Mouse (Mus musculus) intestine, embryonic 15.5 days (tissue): Measurements from ENCODE around the gene Rcsd1. TPM values are rescaled to one million over a fixed set of nuclear protein-coding genes. Genes with fewer than 3 reads are reported as not detected.

ENCODE experiments used
- ATAC-seq: fragments of 200-750 bp; cut with Nextera tagmentation; 2 replicates; pipeline ENCODE4 v1.8.0; 2017; ENCODE audit warnings: moderate TSS enrichment, moderate library complexity
- H3K27ac ChIP-seq: fragments of 300-500 bp; sonication (generic); 2 replicates; pipeline ENCODE4 v1.5.1; 2015; ENCODE audit warnings: mild to moderate bottlenecking, inconsistent platforms
- H3K27me3 ChIP-seq: fragments of 300-500 bp; sonication (generic); replicated peaks from 2 replicates; pipeline ENCODE4 v1.6.1; 2015; ENCODE audit warnings: inconsistent platforms
- H3K36me3 ChIP-seq: fragments of 300-500 bp; sonication (generic); 2 replicates; pipeline ENCODE4 v1.6.1; 2015; ENCODE audit warnings: inconsistent platforms
- H3K4me1 ChIP-seq: fragments of 300-500 bp; sonication (generic); replicated peaks from 2 replicates; pipeline ENCODE4 v1.6.1; 2015; ENCODE audit warnings: inconsistent platforms
- H3K4me2 ChIP-seq: fragments of 300-500 bp; sonication (generic); replicated peaks from 2 replicates; pipeline ENCODE4 v1.6.1; 2015; ENCODE audit warnings: mild to moderate bottlenecking, inconsistent platforms
- H3K4me3 ChIP-seq: fragments of 300-500 bp; sonication (generic); replicated peaks from 2 replicates; pipeline ENCODE4 v1.5.1; 2015; ENCODE audit warnings: inconsistent platforms
- H3K9ac ChIP-seq: fragments of 300-500 bp; sonication (generic); 2 replicates; pipeline ENCODE4 v1.6.1; 2015; ENCODE audit warnings: inconsistent platforms
- H3K9me3 ChIP-seq: fragments of 300-500 bp; sonication (generic); 2 replicates; pipeline ENCODE4 v1.6.1; 2016; ENCODE audit warnings: inconsistent platforms
- WGBS: fragments of 180-500 bp; shearing (Covaris S2); methylation state at CpG from one replicate; pipeline ENCODE4 v1.1.7; 2015; 5-methylcytosine and 5-hydroxymethylcytosine counted together
- polyA plus RNA-seq: library from polyadenylated mRNA; unstranded; fragments of >200 nt; fragmentation: Nextera tagmentation; extraction: Ambion mirVana; gene quantifications from 2 replicates; pipeline ENCODE4 v1.2.1, GENCODE M21; 2015

The Rcsd1 gene
- polyA plus RNA-seq, 1 experiment from 2014 or later: 33.8 TPM

- 0 out of 2 replicates have a peak, but pooled peaks cover 5% of the 10 kb centered on the region for H3K4me1 ChIP-seq
- no peaks in the 10 kb centered on the region for H3K9me3 ChIP-seq
- ATAC-seq: no peak; the same call in 1 of the 2 replicates
- no peaks in the 10 kb centered on the region for H3K27me3 ChIP-seq
- H3K36me3 ChIP-seq: no peaks in the 10 kb centered on the region; the same call in none of the 2 replicates
- H3K27ac ChIP-seq: no peak overlapping the region
- WGBS: 46% methylated on average over 5 of the region's 5 CpGs
- no peak overlapping the region for H3K4me3 ChIP-seq
- no peak overlapping the region for H3K9ac ChIP-seq
- no peak overlapping the region for H3K4me2 ChIP-seq
These were observed 58.4 kb downstream of the Rcsd1 start for GRCm38 (mm10) chr1:165651158-165651557.

DNA sequence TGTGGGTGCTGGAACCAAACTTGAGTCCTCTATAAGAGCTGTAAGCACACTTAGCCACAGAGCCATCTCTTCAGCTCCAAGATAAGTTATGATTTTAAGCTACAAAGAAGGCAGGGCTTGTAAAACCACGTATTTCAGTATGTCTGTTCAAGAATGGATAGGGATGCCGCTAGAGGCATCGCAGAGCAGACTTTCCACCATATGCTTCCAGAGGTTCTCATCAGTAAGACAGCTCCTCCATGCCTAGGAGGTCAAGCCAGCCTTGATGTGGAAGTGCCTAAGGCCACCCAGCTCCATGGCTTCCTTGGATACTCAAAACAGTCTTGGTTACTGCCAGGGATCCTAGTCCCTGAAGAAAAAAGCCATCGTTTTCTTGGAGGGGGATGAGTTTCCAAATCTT, 64.5 kb downstream of the Rcsd1 start:
- no peak for ATAC-seq
- Histone ChIP-seq H3K27me3 (no peaks in the 10 kb centered on the region), H3K36me3 (no peaks in the 10 kb centered on the region), H3K4me1 (no peaks in the 10 kb centered on the region), H3K4me3 (no peak overlapping the region), H3K9ac (no peak overlapping the region), H3K27ac (no peak overlapping the region), H3K9me3 (no peaks in the 10 kb centered on the region), H3K4me2 (no peak overlapping the region)
- WGBS: 72% methylated on average over 4 of the region's 4 CpGs

DNA sequence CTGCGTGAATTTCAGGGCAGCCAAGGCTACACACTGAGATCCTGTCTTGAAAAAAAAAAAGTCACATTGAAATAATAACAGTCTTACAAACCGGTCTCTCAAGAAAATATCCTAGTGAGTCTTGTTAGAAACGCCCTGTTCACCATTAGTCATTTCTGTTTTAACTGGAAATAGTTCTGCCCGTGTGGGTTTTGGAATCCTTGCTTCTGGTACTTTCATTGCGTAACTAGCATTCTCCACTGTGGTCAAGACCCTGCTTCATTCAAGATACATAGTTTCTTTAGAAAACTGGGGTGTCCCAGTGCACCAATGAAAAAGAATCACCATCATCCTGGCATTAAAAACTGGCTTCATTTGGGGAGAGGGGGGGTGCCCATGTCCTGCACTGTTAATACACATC, 65.8 kb downstream of the Rcsd1 start:
- peaks cover 5% of the 10 kb centered on the region; the same call in 1 of the 2 replicates for H3K4me1 ChIP-seq
- no peak overlapping the region for H3K9ac ChIP-seq
- H3K27me3 ChIP-seq: no peaks in the 10 kb centered on the region
- H3K4me2 ChIP-seq: no peak overlapping the region
- no peak overlapping the region for H3K27ac ChIP-seq
- H3K36me3 ChIP-seq: no peaks in the 10 kb centered on the region
- H3K9me3 ChIP-seq: no peaks in the 10 kb centered on the region
- no peak overlapping the region for H3K4me3 ChIP-seq
- 64% methylated on average over 5 of the region's 5 CpGs for WGBS
- ATAC-seq: no peak

DNA sequence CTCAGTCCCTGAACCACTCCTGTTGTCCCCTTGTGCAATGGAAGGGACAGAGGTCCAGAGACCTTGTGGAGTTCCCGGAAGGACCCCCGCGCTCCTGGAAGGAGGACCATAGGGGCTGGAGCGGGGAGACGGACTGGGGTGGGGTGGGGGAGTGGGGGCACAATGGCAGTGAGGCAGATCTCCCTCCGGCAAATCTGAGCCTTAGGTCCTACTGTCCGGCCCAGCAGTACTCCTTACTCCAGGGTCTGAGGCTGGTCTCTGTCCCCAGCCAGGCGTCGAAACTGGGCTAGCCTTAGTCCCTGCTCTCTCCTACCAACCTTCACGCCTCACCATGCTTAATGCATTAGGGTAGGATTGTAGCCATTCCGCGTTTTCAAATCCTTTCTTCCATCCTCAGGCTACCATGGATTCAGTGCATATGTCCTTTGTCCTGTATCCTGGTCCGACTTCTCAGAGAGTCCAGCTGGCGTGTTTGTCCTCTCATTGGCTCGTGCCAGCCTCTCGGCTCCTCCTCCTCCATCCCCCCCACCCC, 66.7 kb downstream of the Rcsd1 start:
- Histone ChIP-seq H3K9ac (peak overlapping the region; percentile 93), H3K4me1 (peaks cover 5% of the 10 kb centered on the region; the same call in 1 of the 2 replicates), H3K27me3 (no peaks in the 10 kb centered on the region), H3K9me3 (no peaks in the 10 kb centered on the region), H3K36me3 (no peaks in the 10 kb centered on the region), H3K4me3 (peak overlapping the region; percentile 83), H3K4me2 (peak overlapping the region; percentile 77), H3K27ac (peak overlapping the region; percentile 94)
- peak; percentile 71 for ATAC-seq
- under 1% methylated on average over 16 of the region's 16 CpGs for WGBS

- Histone ChIP-seq H3K9me3 (no peaks in the 10 kb centered on the region), H3K36me3 (no peaks in the 10 kb centered on the region), H3K4me2 (peak overlapping the region; percentile 77), H3K9ac (peak overlapping the region; percentile 93), H3K27ac (peak overlapping the region; percentile 94), H3K4me1 (peaks cover 5% of the 10 kb centered on the region; the same call in 1 of the 2 replicates), H3K4me3 (peak overlapping the region; percentile 83), H3K27me3 (no peaks in the 10 kb centered on the region)
- WGBS: under 1% methylated on average over 75 of the region's 75 CpGs
- ATAC-seq: peak; percentile 92
These were observed 67.5 kb downstream of the Rcsd1 start for GRCm38 (mm10) chr1:165641786-165642771.

GRCm38 (mm10) chr1:165641271-165641771, 68.2 kb downstream of the Rcsd1 start:
- Histone ChIP-seq H3K4me3 (peak overlapping the region; percentile 83), H3K36me3 (no peaks in the 10 kb centered on the region), H3K27ac (no peak overlapping the region; the same call in 1 of the 2 replicates), H3K9me3 (no peaks in the 10 kb centered on the region), H3K4me2 (peak overlapping the region; percentile 57), H3K27me3 (no peaks in the 10 kb centered on the region), H3K4me1 (peaks cover 5% of the 10 kb centered on the region; the same call in 1 of the 2 replicates), H3K9ac (no peak overlapping the region)
- ATAC-seq: peak; percentile 68
- 7% methylated on average over 16 of the region's 16 CpGs for WGBS

DNA sequence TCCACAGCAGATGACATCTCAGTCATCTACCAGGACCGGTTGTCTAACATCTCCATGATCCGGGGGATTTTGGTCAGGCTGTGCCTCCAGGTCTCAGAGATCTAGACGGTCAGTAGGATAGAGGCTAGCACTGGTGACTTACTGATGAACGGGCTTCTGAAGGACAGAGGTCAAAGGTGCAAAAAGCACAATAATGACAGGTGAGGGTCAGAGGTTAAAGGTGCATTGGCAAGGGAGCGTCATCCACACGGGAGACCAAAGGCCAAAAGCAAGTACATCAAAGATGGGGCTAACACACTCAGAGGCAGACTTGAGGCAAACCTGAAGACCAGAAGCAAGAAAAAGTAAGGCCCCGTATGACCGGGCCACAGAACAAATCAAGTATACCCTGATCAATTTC, 73.3 kb downstream of the Rcsd1 start:
- Histone ChIP-seq H3K4me2 (no peak overlapping the region), H3K4me1 (peaks cover 23% of the 10 kb centered on the region), H3K27ac (no peak overlapping the region), H3K36me3 (no peaks in the 10 kb centered on the region), H3K4me3 (no peak overlapping the region), H3K9me3 (no peaks in the 10 kb centered on the region), H3K27me3 (no peaks in the 10 kb centered on the region), H3K9ac (no peak overlapping the region)
- 81% methylated on average over 8 of the region's 8 CpGs for WGBS
- no peak for ATAC-seq

- Histone ChIP-seq H3K36me3 (no peaks in the 10 kb centered on the region), H3K27me3 (no peaks in the 10 kb centered on the region), H3K9ac (peak overlapping the region; percentile 51), H3K4me1 (peaks cover 29% of the 10 kb centered on the region), H3K4me2 (peak overlapping the region; percentile 85), H3K9me3 (no peaks in the 10 kb centered on the region), H3K4me3 (peak overlapping the region; percentile 91), H3K27ac (peak overlapping the region; percentile 99)
- 27% methylated on average over 17 of the region's 17 CpGs for WGBS
- ATAC-seq: peak; percentile 14
These were observed 74.3 kb downstream of the Rcsd1 start for GRCm38 (mm10) chr1:165635055-165635897.

DNA sequence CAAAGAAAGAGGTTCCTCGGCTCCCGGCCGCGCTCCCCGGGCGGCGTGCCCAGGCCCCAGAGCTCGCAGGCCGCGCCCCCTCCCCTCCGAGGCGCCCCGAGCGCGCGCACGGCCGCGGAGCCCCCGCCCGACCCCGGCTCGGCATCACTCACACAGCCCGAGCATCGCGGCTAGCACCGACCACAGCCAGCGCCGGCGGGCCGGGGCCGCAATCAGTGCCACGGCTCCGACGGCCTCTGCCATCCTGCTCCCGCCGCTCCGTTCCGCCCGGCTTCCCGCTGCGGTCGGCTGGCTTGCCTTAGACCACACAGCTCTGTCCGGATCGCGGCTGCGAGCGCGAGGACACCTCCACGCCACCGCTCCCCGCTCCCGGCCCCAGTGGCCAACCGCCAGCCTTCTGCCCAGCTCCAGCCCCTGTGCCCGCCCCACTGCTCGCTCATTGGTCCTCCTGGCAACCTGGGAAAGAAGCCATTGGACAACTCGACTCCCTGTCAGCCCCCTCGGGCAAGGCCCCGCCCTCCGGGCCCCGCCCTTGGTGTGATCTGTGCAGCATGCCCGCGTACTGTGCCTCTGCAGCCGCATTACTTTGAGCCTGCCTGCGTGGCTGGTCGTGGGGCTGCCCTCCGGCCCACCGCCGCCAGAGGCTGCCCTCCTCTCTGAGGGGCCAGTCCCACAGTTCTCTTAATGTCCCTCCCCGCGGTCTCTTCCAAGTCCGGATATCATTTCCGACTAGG, 75.2 kb downstream of the Rcsd1 start, which contains the start of gene Mpzl1:
Gene Mpzl1, minus strand, starts transcription at position 388 of the 734 bp plus-strand sequence.
- peaks cover 35% of the 10 kb centered on the region for H3K4me1 ChIP-seq
- peak; percentile 98 for ATAC-seq
- WGBS: under 1% methylated on average over 69 of the region's 73 CpGs
- peak within 1 kb of the TSS; percentile 78 for H3K9ac ChIP-seq
- peak within 1 kb of the TSS; percentile 91 for H3K4me3 ChIP-seq
- peak within 1 kb of the TSS; percentile 85 for H3K4me2 ChIP-seq
- peak within 1 kb of the TSS; percentile 99 for H3K27ac ChIP-seq
- H3K27me3 ChIP-seq: no peaks in the 10 kb centered on the region
- no peaks in the 10 kb centered on the region for H3K9me3 ChIP-seq
- H3K36me3 ChIP-seq: no peaks in the 10 kb centered on the region

DNA sequence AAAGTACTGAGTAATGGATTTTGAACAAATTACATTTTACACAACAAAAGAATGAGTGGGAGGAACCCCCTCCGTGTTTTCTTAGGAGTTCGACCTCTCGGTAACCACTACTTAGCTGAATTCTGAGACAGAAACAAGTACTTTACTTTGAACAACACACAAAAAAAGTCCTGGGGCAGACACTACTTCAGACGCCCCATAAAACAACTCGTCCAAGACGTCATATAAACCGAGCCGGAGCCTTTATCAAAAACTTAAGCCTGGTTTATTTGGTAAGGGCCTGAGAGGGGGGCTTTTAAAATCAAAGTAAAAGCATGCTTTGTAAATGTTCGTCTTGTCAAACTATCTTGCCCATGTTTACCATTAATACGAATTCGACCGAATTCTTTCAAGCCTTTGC, 76.2 kb downstream of the Rcsd1 start:
- 2% methylated on average over 12 of the region's 12 CpGs for WGBS
- Histone ChIP-seq H3K4me3 (peak overlapping the region; percentile 91), H3K9ac (peak overlapping the region; percentile 78), H3K36me3 (no peaks in the 10 kb centered on the region), H3K9me3 (no peaks in the 10 kb centered on the region), H3K4me2 (peak overlapping the region; percentile 64), H3K27ac (no peak overlapping the region), H3K4me1 (peaks cover 36% of the 10 kb centered on the region), H3K27me3 (no peaks in the 10 kb centered on the region)
- no peak for ATAC-seq

- no peaks in the 10 kb centered on the region for H3K9me3 ChIP-seq
- H3K4me1 ChIP-seq: peaks cover 36% of the 10 kb centered on the region
- ATAC-seq: no peak
- H3K4me3 ChIP-seq: no peak overlapping the region
- H3K4me2 ChIP-seq: peak overlapping the region; percentile 5; the same call in 1 of the 2 replicates
- H3K9ac ChIP-seq: no peak overlapping the region
- WGBS: 65% methylated on average over 8 of the region's 8 CpGs
- H3K27me3 ChIP-seq: no peaks in the 10 kb centered on the region
- peak overlapping the region; percentile 36; the same call in 1 of the 2 replicates for H3K27ac ChIP-seq
- H3K36me3 ChIP-seq: no peaks in the 10 kb centered on the region
These were observed 78.4 kb downstream of the Rcsd1 start for GRCm38 (mm10) chr1:165631136-165631535.
